Mouse (Mus musculus): Measurements from ENCODE around the gene Mettl23.
A peak's percentile ranks its signal among the peaks of the same experiment; 100 is the strongest.
"Not testable (repeated sequence)": the region's sequence is repeated elsewhere in the genome, so short reads cannot be mapped to it uniquely, and the experiment has no call there.

The Mettl23 gene

DNA sequence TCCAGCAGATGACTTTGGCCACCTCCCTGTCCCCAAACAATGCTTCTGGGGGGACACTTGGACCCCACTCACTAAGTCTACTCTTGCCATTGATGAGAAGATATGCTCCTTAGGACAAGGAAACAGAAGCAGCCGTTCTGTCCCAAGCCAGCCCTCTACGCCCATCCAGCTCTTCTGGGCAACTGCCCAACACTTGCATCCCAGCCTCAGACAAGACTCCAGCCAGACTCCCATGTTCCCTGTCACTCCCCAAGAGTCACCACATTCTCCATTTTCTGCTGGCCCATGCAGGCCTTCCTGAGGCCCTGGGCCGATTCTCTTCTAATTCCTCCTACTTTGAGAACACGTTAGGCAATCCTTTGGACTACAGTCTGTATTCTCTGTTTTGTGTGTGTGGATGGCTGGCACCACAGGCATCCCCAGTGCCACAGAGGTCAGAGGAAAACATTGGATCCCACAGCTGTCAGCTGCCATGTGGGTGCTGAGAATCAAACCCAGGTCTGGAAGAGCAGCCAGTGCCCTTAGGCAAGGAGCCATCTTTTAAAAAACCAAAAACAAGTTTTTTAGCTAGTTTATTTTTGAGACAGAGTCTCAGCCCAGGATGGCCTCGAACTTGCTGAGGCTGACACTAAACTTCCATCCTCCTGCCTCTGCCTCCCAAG lies 23.0 kb upstream of the Mettl23 start:
- no peak for DNase-seq (ENCODE audit: low read depth)

DNA sequence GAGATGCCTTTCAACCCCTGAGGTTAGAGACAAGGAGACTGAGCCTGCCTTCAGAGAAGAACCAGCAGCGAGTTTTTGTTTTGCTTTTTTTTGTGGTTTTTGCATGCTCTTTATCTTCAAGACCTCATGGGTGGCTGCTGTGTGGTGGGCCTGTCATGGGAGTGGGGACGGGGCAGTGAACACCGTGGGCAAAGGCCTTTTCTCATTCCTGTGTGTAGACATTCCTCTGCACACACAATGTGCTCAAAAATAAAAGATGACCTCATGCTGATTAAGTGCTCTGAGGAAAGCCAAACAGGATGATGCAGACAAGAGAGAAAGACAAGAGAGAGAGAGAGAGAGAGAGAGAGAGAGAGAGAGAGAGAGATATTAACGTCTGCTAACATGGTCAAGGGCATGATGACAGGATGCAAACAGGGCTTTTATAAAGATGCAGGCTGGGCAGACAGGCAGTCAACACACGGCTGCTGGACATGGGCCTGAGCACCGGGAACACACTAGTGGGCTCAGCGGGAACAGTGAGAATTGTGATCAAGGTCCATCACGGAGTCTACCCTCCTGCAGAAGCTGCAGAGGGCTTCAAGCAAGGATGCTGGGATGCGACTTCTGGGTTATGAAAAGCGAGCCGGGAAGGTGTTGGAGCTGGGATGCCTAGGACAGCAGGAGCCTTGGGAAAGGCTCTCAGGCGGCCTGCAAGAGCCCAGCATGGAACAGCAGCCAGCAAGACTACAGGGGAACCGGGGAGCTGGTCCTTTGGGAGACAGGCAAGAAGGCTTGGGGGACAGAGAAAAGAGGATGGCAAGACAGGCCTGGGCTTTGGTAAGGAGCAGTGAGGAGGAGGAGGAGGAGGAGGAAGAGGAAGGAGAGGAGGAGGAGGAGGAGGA lies 21.8 kb upstream of the Mettl23 start:
- no peak for DNase-seq (ENCODE audit: low read depth)

DNA sequence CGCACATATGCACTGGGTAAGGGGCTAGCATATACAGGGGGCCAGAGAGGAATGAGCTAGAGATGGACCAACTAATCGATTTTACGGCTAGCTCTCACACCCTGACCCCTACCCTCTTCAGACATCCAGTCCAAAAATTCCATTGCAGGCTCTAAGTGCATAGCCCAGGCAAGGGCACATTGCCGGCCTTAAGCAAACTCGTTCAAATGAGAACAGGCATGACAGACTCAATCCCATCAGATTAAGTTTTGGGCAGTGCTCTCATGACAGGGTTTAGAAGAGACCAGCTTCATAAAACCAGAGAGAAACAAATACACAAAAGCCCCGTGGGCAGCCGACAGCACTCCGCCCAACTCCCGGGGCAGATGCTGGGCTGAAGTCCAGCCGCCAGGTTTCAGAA lies 20.9 kb upstream of the Mettl23 start:
- no peak for DNase-seq (ENCODE audit: low read depth)

GRCm38 (mm10) chr11:116822626-116823025 lies 20.5 kb upstream of the Mettl23 start:
- no peak for DNase-seq (ENCODE audit: low read depth)

GRCm38 (mm10) chr11:116823255-116823654 lies 19.8 kb upstream of the Mettl23 start:
- DNase-seq (ENCODE audit: low read depth) = no peak

GRCm38 (mm10) chr11:116823885-116824284 lies 19.2 kb upstream of the Mettl23 start:
- DNase-seq (ENCODE audit: low read depth) = not testable (repeated sequence)

DNA sequence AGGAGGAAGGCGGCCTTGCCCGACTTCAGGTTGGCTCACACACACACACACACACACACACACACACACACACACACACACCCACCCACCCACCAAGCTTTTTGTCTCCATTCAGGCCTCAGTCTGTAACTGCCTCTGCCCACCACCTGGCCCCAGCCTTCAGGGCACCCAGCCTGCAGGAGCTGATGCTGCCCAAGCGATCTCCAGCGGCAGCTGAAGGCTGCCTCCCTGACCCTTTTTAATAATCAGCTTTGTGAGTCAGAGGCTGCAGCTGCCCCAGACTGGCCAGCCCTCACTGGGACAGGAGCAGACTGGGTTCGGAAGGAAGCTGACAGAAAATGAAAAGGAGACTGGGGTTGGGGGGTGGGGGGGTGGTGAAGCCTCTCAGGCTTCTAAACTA lies 17.8 kb upstream of the Mettl23 start:
- no peak for DNase-seq (ENCODE audit: low read depth)

- no peak for DNase-seq (ENCODE audit: low read depth)
Measured at GRCm38 (mm10) chr11:116826550-116827504, 16.3 kb upstream of the Mettl23 start.

- DNase-seq (ENCODE audit: low read depth) = peak; percentile 64
Measured at GRCm38 (mm10) chr11:116827534-116828165, 15.4 kb upstream of the Mettl23 start, which contains the start of gene Mxra7. TSS of gene Mxra7 (minus strand) at chr11:116828046.

DNA sequence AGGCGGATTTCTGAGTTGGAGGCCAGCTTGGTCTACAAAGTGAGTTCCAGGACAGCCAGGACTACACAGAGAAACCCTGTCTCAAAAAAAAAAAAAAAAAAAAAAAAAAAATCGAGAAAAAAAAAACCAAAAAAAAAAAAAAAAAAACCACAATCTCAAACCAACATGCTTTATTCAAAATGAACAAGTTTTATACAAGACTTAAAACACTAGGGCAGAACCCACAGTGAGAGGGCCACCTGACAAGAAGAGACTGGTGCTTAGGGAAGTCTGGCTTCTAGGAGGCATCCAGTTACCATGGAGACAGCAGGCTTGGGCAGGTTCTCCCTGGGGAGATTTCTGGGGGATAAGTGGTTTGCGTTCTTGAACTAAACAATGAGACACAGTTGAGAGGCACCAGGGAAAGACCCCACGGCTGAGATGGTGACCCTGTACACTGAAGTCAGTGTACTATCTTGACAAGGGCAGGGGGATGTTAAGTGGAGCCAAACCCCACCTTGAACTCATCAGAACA lies 10.8 kb upstream of the Mettl23 start:
- DNase-seq (ENCODE audit: low read depth) = no peak

DNA sequence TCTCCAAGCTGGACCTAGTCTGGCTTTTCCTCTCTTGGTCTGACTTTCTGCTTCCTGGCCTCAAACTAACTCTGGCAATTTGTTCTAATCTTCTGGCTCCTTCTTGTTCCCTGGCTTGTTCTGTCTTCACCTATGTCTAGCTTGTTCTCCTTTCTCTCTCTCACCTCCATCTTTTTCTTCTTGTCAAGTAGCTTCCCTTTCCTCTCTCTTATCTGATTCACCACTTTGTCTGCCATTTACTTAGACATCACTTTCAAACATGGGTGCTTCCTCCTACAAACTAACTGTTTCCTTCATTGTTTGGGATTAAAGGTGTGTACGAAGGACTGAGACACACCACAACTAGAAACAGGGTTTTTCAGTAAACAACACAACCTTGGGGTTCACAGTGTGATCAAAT lies 8.1 kb upstream of the Mettl23 start:
- no peak for DNase-seq (ENCODE audit: low read depth)

DNA sequence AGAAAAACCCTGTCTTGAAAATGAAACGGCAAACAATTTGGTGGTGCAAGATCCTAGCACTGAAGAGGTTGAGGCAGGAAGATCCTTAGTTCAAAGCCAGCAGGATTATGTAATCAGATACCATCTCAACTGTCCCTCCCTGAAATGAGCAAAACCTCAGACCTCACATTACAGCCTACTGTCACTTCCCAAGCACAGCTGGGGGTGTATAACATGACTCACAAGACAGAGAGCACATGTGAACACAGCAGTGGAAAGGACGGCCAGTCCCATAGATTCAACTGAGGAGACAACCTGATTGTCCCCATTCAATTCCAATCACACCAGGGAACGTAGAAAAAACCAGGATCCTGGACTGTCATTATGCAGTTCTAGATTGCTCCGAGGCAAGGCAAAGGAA lies 6.8 kb upstream of the Mettl23 start:
- DNase-seq (ENCODE audit: low read depth) = no peak

GRCm38 (mm10) chr11:116837441-116837840 lies 5.6 kb upstream of the Mettl23 start:
- DNase-seq (ENCODE audit: low read depth) = no peak

- DNase-seq (ENCODE audit: low read depth) = no peak
Measured at GRCm38 (mm10) chr11:116838936-116839335, 4.1 kb upstream of the Mettl23 start.

DNA sequence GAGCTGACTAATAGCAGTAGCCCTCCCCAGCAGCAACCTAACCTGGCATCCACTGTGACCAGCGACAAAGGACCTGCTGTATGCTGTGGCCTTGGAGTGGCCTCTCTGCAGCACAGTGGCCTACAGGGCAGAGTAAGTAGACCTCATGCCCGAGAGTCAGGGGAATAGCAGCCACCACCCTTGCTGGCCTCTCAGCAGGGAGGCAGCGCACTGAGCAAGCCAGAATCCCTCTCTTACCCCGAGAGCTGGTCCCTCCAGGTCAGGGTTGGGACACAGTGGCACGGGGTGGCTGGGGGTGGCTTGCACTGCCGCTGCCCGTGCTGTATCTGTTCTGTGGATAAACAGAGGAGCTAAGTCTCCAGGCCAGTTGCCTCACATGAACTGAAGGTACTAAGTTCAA lies 3.5 kb upstream of the Mettl23 start:
- no peak for DNase-seq (ENCODE audit: low read depth)

DNA sequence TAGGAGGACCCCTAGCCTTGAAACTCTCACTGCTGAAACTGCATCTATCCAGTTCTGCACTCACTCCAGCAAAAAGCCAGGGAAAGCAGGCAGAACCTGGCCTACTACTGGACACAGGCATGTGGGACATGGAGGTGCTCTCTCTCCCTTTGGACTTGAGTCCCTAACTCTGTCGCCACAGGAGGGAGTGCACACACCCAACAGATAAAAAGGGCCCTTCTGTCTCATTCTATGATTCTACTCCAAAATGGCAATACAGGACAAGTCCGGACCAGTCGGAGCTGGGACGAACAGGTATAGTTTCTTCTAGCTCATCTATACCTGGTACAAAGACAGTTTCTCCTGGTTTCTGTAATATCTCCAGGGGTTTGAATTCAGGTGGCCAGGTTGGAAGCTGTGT lies 2.3 kb upstream of the Mettl23 start:
- DNase-seq (ENCODE audit: low read depth) = no peak

GRCm38 (mm10) chr11:116842531-116843260 lies 382 bp upstream of the Mettl23 start:
- DNase-seq (ENCODE audit: low read depth) = peak; percentile 85

- DNase-seq (ENCODE audit: low read depth) = no peak
Measured at GRCm38 (mm10) chr11:116846593-116847181, 3.6 kb downstream of the Mettl23 start.

DNA sequence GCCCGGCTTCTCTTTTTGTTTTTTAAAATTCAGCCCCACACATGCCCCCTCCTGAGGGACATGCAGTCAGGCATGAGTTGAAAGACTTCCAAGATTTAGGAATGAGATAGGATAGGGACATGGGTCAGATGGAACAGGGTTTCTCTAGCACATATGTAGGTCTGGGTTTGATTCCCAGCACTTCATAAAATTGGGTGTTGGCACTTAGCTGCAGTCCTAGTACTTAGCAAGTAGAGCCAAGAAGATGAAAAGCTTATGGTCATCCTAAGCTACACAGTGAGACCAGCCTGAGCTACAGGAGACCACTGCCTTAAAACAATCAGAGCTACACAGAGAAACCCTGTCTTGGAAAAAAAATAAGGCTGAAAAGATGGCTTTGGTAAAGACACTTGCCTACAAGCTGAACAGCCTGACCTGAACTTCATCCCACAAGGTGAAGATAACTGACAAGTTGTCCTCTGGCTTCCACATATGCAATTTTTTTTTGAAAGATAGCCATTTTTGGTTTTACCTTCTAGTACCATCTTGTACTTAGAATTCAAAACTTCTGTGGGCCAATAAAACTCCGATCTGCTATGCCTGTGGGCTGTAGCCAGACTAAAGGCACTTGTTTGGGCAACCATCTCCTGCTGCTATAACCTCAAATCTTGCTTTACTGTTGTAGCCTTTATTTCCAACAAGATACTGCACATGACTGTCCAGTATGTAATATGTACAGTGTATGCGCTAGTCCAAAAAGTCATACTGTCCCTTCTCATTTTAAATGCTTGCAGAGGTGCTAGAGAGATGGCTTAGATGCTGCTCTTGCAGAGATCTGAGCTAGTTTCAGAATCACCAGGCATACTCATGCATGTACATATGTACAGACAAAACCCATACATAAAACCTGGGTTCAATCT lies 4.4 kb downstream of the Mettl23 start:
- DNase-seq (ENCODE audit: low read depth) = no peak

All from induced T-regulatory cell, adult 2 months (primary cell).